In genomic region chrX:53006062-53006461, GRCm38 (mm10) we compare ENCODE assay signal across 9 mouse cellular contexts. TPM values are rescaled to one million over a fixed set of nuclear protein-coding genes. Genes with fewer than 3 reads are reported as not detected.
A peak's percentile ranks its signal among the peaks of the same experiment; 100 is the strongest.
DNase-seq lines count a peak whose midpoint lies in the region; ATAC-seq and TF ChIP-seq lines count a peak whose summit lies in the region.
"Had no signal": no experiment of that assay in that cellular context is flagged by ENCODE, and none has a peak within 500 bp of the region (broad histone marks: within the 10 kb centered on the region; RNA-seq: fewer than 3 reads in every experiment).

No protein-coding gene starts in this region.

- no peak overlapping the region for H3K4me2 ChIP-seq in stomach, postnatal 0 days (replicated peaks; ENCODE audit: low read depth)

- no peaks in the 10 kb centered on the region for H3K27me3 ChIP-seq in stomach, postnatal 0 days (ENCODE audit: control insufficient read depth, insufficient read depth, low read length)

- ATAC-seq in stomach, postnatal 0 days (ENCODE audit: low FRiP score, low TSS enrichment): no peak

- no peak overlapping the region for H3K27ac ChIP-seq in stomach, postnatal 0 days (replicated peaks)

- DNase-seq in cerebellum, postnatal 10 days: peak; percentile 33 to 80
- no peak for DNase-seq in cerebellum, adult 11-12 months
- DNase-seq in layer of hippocampus, adult 9-10 months (ENCODE audit: low spot score): peak; percentile 47
- no peak for DNase-seq in layer of hippocampus, postnatal 25 days (ENCODE audit: extremely low spot score in 1 of 2, low spot score in 1 of 2)
- DNase-seq in MN1 (ENCODE audit: low spot score): peak; percentile 67
- DNase-seq in forelimb bud, embryonic 11.5 days (ENCODE audit: low read depth, low spot score): peak; percentile 76
- no peak for DNase-seq in stomach, postnatal 0 days (ENCODE audit: low spot score)
- DNase-seq in urinary bladder, postnatal 14 days (ENCODE audit: low spot score): no peak

- no peak overlapping the region for H3K9ac ChIP-seq in stomach, postnatal 0 days (ENCODE audit: low read length)

- H3K36me3 ChIP-seq in stomach, postnatal 0 days (ENCODE audit: control insufficient read depth, insufficient read depth, low read length): no peaks in the 10 kb centered on the region

- H3K4me1 ChIP-seq in stomach, postnatal 0 days (replicated peaks; ENCODE audit: control insufficient read depth, insufficient read depth): no peaks in the 10 kb centered on the region

- no peak for TF ChIP-seq EP300 in stomach, postnatal 0 days (optimal IDR thresholded peaks at IDR 0.05)

- peak; percentile 77 for TF ChIP-seq CTCF in stomach, postnatal 0 days (IDR thresholded peaks at IDR 0.05; ENCODE audit: low read depth)

- no peaks in the 10 kb centered on the region for H3K9me3 ChIP-seq in stomach, postnatal 0 days (ENCODE audit: control insufficient read depth, low read length)

- H3K4me3 ChIP-seq in stomach, postnatal 0 days (ENCODE audit: low read depth, low read length): no peak overlapping the region
- H3K4me3 ChIP-seq: myocyte had no signal

- 41% methylated on average over 3 of the region's 3 CpGs for WGBS in stomach, postnatal 0 days

RNA-seq across cellular contexts. Expression of gene Hprt, which starts 18.1 kb away (rescaled TPM):
- 100 to 1,000 TPM; 126 to 130 TPM for total RNA-seq in layer of hippocampus, postnatal 25 days (2021)
- 251 and 254 TPM in 2 replicates for polyA plus RNA-seq in stomach, postnatal 0 days (2015; fragmentation: Nextera tagmentation; extraction: Ambion mirVana)

Comparison
In these comparisons a context has a peak if more than half of its experiments do, and no peak if none do; other contexts are left out.
1. DNase-seq: peak in cerebellum, postnatal 10 days (2 of 2), layer of hippocampus, adult 9-10 months (single experiment), MN1 (single experiment) and forelimb bud, embryonic 11.5 days (single experiment); none in cerebellum, adult 11-12 months (single experiment), layer of hippocampus, postnatal 25 days (0 of 2), stomach, postnatal 0 days (single experiment) and urinary bladder, postnatal 14 days (single experiment).